Mouse (Mus musculus) embryonic facial prominence, embryonic 10.5 days (tissue): ENCODE results near the gene Wbp4. TPM values are rescaled to one million over a fixed set of nuclear protein-coding genes. Genes with fewer than 3 reads are reported as not detected.
"Not testable (repeated sequence)": the region's sequence is repeated elsewhere in the genome, so short reads cannot be mapped to it uniquely, and the experiment has no call there.

Source experiments
- DNase-seq: peaks from one replicate; pipeline ENCODE4 v3.0.0-alpha.2; 2017; ENCODE audit warnings: low spot score
- H3K27ac ChIP-seq: fragments of 300-500 bp; sonication (generic); replicated peaks from 2 replicates; pipeline ENCODE4 v1.5.1; 2016; ENCODE audit warnings: mild to moderate bottlenecking
- H3K27me3 ChIP-seq: fragments of 300-500 bp; sonication (generic); replicated peaks from 2 replicates; pipeline ENCODE4 v1.6.1; 2016; ENCODE audit warnings: low read depth, mild to moderate bottlenecking; ENCODE audit not compliant: poor library complexity, severe bottlenecking
- H3K36me3 ChIP-seq: fragments of 300-500 bp; sonication (generic); replicated peaks from 2 replicates; pipeline ENCODE4 v1.6.1; 2016; ENCODE audit warnings: mild to moderate bottlenecking, moderate library complexity
- H3K4me1 ChIP-seq: fragments of 300-500 bp; sonication (generic); 2 replicates; pipeline ENCODE4 v1.6.1; 2016
- H3K4me3 ChIP-seq: fragments of 300-500 bp; sonication (generic); 2 replicates; pipeline ENCODE4 v1.5.1; 2016; ENCODE audit warnings: mild to moderate bottlenecking, moderate library complexity
- H3K9me3 ChIP-seq: fragments of 300-500 bp; sonication (generic); 2 replicates; pipeline ENCODE4 v1.6.1; 2016; ENCODE audit warnings: mild to moderate bottlenecking
- WGBS: fragments of 180-500 bp; shearing (Covaris S2); methylation state at CpG from one replicate; pipeline ENCODE4 v1.1.7; 2016; 5-methylcytosine and 5-hydroxymethylcytosine counted together
- polyA plus RNA-seq: library from polyadenylated mRNA; unstranded; fragments of >200 nt; fragmentation: Nextera tagmentation; extraction: Ambion mirVana; gene quantifications from 2 replicates; pipeline ENCODE4 v1.2.1, GENCODE M21; 2016

The Wbp4 gene
- polyA plus RNA-seq, 1 experiment from 2014 or later: 54.8 TPM

- Histone ChIP-seq H3K4me1 (peaks cover 37% of the 10 kb centered on the region), H3K27me3 (no peaks in the 10 kb centered on the region; the same call in 1 of the 2 replicates), H3K36me3 (peaks cover 37% of the 10 kb centered on the region), H3K4me3 (peak within 1 kb of the TSS; percentile 93), H3K9me3 (no peaks in the 10 kb centered on the region), H3K27ac (peak within 1 kb of the TSS; percentile 100)
- peak; percentile 93 for DNase-seq
- under 1% methylated on average over 89 of the region's 96 CpGs for WGBS
Measured at GRCm38 (mm10) chr14:79480624-79481338, 539 bp downstream of the Wbp4 start, which contains the start of gene Elf1. Elf1 (plus strand) TSS chr14:79481194.

GRCm38 (mm10) chr14:79473384-79473783, 7.9 kb downstream of the Wbp4 start:
- Histone ChIP-seq H3K4me3 (no peak overlapping the region), H3K4me1 (no peaks in the 10 kb centered on the region), H3K36me3 (peaks cover 98% of the 10 kb centered on the region), H3K27me3 (no peaks in the 10 kb centered on the region), H3K27ac (no peak overlapping the region), H3K9me3 (no peaks in the 10 kb centered on the region)
- WGBS: 92% methylated on average over 2 of the region's 2 CpGs
- no peak for DNase-seq

GRCm38 (mm10) chr14:79467621-79468020, 13.7 kb downstream of the Wbp4 start:
- no peaks in the 10 kb centered on the region for H3K9me3 ChIP-seq
- H3K27ac ChIP-seq: no peak overlapping the region
- no peaks in the 10 kb centered on the region for H3K27me3 ChIP-seq
- H3K4me3 ChIP-seq: no peak overlapping the region
- H3K4me1 ChIP-seq: no peaks in the 10 kb centered on the region
- peak; percentile 56 for DNase-seq
- 30% methylated on average over 3 of the region's 3 CpGs for WGBS
- H3K36me3 ChIP-seq: peaks cover 94% of the 10 kb centered on the region

- Histone ChIP-seq H3K4me3 (no peak overlapping the region), H3K27me3 (no peaks in the 10 kb centered on the region), H3K9me3 (no peaks in the 10 kb centered on the region), H3K4me1 (no peaks in the 10 kb centered on the region), H3K36me3 (peaks cover 94% of the 10 kb centered on the region), H3K27ac (no peak overlapping the region)
- no peak for DNase-seq
- 91% methylated on average over 1 of the region's 1 CpGs for WGBS
Measured at GRCm38 (mm10) chr14:79465623-79466022, 15.7 kb downstream of the Wbp4 start.

GRCm38 (mm10) chr14:79460988-79461387, 20.3 kb downstream of the Wbp4 start:
- H3K36me3 ChIP-seq: peaks cover 59% of the 10 kb centered on the region

GRCm38 (mm10) chr14:79460401-79460800, 20.9 kb downstream of the Wbp4 start:
- Histone ChIP-seq H3K36me3 (peaks cover 54% of the 10 kb centered on the region), H3K4me1 (no peaks in the 10 kb centered on the region), H3K27ac (no peak overlapping the region), H3K4me3 (no peak overlapping the region), H3K9me3 (no peaks in the 10 kb centered on the region), H3K27me3 (no peaks in the 10 kb centered on the region)
- 82% methylated on average over 1 of the region's 1 CpGs for WGBS
- no peak for DNase-seq

More at GRCm38 (mm10) chr14:79460988-79461387, 20.3 kb downstream of the Wbp4 start:
- no peaks in the 10 kb centered on the region for H3K27me3 ChIP-seq
- H3K27ac ChIP-seq: no peak overlapping the region
- no peaks in the 10 kb centered on the region for H3K4me1 ChIP-seq
- 91% methylated on average over 4 of the region's 4 CpGs for WGBS
- H3K4me3 ChIP-seq: no peak overlapping the region
- DNase-seq: no peak
- no peaks in the 10 kb centered on the region for H3K9me3 ChIP-seq

GRCm38 (mm10) chr14:79452591-79452934, 28.8 kb downstream of the Wbp4 start:
- DNase-seq, H3K27me3 ChIP-seq, H3K4me3 ChIP-seq, H3K27ac ChIP-seq, H3K4me1 ChIP-seq, H3K9me3 ChIP-seq: not testable (repeated sequence)
- H3K36me3 ChIP-seq: peaks cover 10% of the 10 kb centered on the region
- 85% methylated on average over 8 of the region's 10 CpGs for WGBS

GRCm38 (mm10) chr14:79451681-79452590, 29.4 kb downstream of the Wbp4 start, which contains the start of gene Kbtbd6:
Kbtbd6 (plus strand) TSS chr14:79451835.
- H3K27me3 ChIP-seq, H3K4me1 ChIP-seq, H3K9me3 ChIP-seq: not testable (repeated sequence)
- peak within 1 kb of the TSS; percentile 66 for H3K4me3 ChIP-seq
- 19% methylated on average over 45 of the region's 89 CpGs for WGBS
- peak; percentile 89 for DNase-seq
- peaks cover 10% of the 10 kb centered on the region for H3K36me3 ChIP-seq
- H3K27ac ChIP-seq: peak within 1 kb of the TSS; percentile 89

- Histone ChIP-seq H3K4me1 (peaks cover 15% of the 10 kb centered on the region; the same call in 1 of the 2 replicates), H3K4me3 (no peak overlapping the region), H3K27ac (no peak overlapping the region), H3K9me3 (no peaks in the 10 kb centered on the region), H3K27me3 (no peaks in the 10 kb centered on the region), H3K36me3 (no peaks in the 10 kb centered on the region)
- DNase-seq: no peak
- 56% methylated on average over 16 of the region's 16 CpGs for WGBS
Measured at GRCm38 (mm10) chr14:79445055-79445620, 36.2 kb downstream of the Wbp4 start.

GRCm38 (mm10) chr14:79444601-79445000, 36.7 kb downstream of the Wbp4 start:
- no peak for DNase-seq
- no peak overlapping the region for H3K4me3 ChIP-seq
- no peak overlapping the region for H3K27ac ChIP-seq
- H3K9me3 ChIP-seq: no peaks in the 10 kb centered on the region
- peaks cover 15% of the 10 kb centered on the region; the same call in 1 of the 2 replicates for H3K4me1 ChIP-seq
- 89% methylated on average over 9 of the region's 9 CpGs for WGBS
- H3K27me3 ChIP-seq: no peaks in the 10 kb centered on the region
- no peaks in the 10 kb centered on the region for H3K36me3 ChIP-seq

- 80% methylated on average over 5 of the region's 5 CpGs for WGBS
Measured at GRCm38 (mm10) chr14:79441441-79441840, 39.9 kb downstream of the Wbp4 start.

GRCm38 (mm10) chr14:79440655-79441054, 40.7 kb downstream of the Wbp4 start:
- Histone ChIP-seq H3K9me3 (no peaks in the 10 kb centered on the region), H3K4me3 (no peak overlapping the region), H3K27me3 (no peaks in the 10 kb centered on the region), H3K27ac (no peak overlapping the region), H3K36me3 (no peaks in the 10 kb centered on the region), H3K4me1 (peaks cover 12% of the 10 kb centered on the region; the same call in 1 of the 2 replicates)
- 90% methylated on average over 2 of the region's 2 CpGs for WGBS
- DNase-seq: no peak

More at GRCm38 (mm10) chr14:79441441-79441840, 39.9 kb downstream of the Wbp4 start:
- Histone ChIP-seq H3K4me1 (peaks cover 12% of the 10 kb centered on the region; the same call in 1 of the 2 replicates), H3K36me3 (no peaks in the 10 kb centered on the region), H3K9me3 (no peaks in the 10 kb centered on the region), H3K4me3 (no peak overlapping the region), H3K27me3 (no peaks in the 10 kb centered on the region), H3K27ac (no peak overlapping the region)
- no peak for DNase-seq
